Mouse (Mus musculus) layer of hippocampus, adult 9-11 months (tissue): ENCODE data around the gene Eif5.
A peak's percentile ranks its signal among the peaks of the same experiment; 100 is the strongest.
"Not testable (repeated sequence)": the region's sequence is repeated elsewhere in the genome, so short reads cannot be mapped to it uniquely, and the experiment has no call there.

Experiments
- DNase-seq: peaks from one replicate; pipeline ENCODE4 v3.0.0; 2022

Gene Eif5

DNA sequence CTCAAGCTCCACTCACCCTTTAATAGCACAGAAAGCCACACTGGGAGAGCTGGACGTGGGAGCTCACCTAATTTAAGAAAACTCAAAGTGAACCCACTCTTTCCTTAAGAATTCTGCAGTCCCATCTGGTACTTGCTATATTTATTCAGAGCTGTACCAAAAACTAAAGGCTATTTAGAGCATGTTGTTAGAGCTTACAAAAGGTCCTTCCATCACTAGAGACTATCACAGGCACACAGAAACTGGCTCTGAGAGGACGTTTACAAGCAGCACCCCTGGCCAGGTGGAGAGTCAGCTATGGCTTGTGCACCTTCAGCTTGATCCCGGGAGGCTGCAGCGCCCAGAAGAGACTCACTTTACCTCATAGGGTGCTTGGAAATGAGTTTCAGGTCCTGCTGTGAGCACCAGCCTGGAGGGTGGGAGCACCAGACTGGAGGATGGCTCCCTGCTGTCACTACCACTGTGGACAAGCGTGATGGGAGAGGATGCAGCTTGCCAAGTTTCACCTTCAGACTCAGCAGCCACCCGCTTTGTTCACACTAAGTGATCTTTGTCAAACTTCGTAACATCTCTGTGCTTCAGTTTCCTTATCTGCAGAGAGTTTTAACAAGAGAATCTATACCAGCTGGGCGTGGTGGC lies 10.1 kb upstream of the Eif5 start:
- DNase-seq: peak; percentile 40

- no peak for DNase-seq
Measured at GRCm38 (mm10) chr12:111529192-111529591, 8.6 kb upstream of the Eif5 start.

- no peak for DNase-seq
Measured at GRCm38 (mm10) chr12:111533096-111533794, 4.6 kb upstream of the Eif5 start.

DNA sequence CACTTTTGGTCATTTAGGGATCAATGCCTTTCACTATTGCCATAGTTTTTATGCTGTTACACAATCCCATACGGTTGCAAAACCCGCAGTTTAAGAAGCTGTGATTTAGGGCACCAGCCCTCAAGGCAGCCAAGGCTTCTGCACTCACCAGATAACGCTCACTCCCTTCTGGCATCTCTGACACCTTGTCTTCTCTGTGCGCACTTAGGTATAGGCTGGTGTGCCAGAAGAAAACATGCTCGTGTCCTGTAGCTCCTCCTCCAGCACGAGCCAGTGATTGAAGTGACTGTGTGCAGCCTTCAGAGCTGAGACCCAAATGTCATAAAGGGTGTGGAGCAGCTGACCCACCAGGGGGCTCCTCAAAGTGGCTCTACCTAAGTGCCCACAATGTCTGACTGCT lies 2.5 kb upstream of the Eif5 start:
- no peak for DNase-seq

- DNase-seq: no peak
Measured at GRCm38 (mm10) chr12:111535762-111536161, 2.1 kb upstream of the Eif5 start.

DNA sequence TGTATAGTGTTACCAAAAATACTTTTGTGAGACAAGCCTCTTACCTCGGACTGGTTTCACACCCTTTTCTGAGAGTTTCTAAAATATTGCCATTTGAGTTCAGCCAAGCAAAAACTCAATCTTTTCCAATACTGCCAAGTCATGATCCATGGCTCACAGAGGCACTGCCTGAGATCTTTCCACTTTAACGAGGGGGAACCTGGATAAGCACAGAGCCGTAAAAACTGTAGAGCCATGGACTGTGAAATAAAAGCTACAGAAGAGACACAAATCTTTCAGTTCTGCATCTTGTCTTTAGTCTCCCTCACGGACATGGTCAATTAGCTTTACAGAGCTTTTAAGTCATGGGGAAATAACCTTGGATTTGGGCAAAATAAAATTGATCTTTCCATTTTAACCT lies 1.1 kb upstream of the Eif5 start:
- DNase-seq: no peak

GRCm38 (mm10) chr12:111537341-111537740 lies 475 bp upstream of the Eif5 start:
- peak; percentile 35 for DNase-seq

DNA sequence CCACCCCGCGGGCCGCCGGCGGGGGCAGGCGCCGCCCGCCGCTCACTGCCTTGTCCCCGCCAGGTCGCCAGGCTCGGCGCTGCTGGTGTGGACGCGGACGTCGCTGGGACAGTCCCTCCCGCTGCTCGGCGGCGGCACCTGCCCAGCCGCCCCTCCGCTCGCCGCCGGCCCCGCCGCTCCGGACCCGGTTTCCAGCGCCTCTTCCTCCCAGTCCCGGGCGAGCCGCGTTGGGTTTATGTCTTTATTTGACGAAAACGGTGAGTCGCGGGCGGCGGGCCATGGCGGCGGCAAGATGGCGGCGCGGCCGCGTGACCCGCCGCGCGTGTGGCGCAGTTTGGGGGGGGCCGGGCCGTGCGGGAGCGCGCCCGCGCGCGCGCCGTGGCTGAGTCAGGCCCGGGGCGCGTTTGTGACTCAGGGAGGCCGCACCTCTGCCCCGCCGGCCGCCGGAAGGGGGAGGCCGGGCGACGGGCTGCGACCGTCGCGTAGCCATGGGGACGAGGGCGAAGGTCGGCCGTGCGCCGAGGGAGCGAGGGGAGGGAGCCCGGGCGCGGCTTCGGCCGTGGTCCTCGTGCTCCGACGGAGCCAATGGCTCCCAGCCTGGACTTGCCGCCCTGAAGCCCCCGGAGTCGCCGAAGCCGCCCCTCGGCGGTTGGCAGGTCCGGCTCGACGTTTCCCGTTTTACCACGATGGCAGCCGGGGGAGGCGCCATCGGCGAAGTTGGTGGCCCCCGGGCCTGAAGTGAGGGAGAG lies 650 bp downstream of the Eif5 start:
- DNase-seq: peak; percentile 74

DNA sequence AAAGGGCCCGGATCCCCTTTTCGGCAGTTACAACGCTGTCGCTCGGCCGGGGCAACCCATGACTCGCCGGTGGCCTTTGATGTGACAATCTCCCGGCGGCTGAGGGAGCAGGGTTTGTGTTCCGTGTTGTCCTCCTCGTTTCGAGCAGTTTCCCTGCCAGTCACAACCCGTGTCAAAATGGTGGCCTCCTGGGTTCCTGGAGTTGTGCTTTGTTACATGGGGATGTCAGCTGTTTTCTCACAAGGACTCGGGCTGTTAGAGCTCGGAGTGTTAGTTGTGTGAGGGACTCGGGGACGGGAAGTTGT lies 1.2 kb downstream of the Eif5 start:
- no peak for DNase-seq

GRCm38 (mm10) chr12:111547070-111547469 lies 9.3 kb downstream of the Eif5 start:
- DNase-seq: no peak

DNA sequence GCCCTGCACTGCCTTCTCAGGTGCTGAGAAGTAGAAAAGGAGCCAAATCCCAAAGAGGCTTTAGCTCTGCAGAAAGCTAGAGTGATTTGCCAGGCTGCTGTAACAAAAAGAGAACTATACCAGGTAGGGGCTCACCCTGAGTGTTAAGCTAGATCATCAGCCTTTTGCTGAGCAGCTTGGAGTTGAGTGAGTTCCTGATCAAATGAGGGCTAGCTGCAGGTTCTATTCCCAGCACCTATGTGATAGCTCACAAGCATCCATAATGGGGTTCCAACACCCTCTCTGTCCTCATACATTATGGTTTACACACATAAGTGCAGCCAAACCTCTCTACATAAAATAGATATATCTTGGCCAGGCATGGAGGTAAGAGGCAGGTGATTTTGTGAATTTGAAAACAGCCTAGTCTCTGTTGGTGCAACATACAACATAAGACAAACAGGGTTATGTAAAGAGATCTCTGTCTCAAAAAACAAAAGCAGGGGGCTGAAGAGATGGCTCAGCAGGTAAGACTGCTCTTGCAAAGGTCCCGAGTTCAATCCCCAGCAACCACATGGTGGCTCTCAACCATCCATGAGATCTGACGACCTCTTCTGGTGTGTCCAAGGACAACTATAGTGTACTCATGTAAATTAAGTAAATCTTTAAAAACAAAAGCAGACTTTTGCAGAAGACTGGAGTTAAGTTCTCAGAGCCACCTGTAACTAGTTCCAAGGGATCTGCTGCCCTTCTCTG lies 10.9 kb downstream of the Eif5 start:
- no peak for DNase-seq

GRCm38 (mm10) chr12:111550679-111551078 lies 12.9 kb downstream of the Eif5 start:
- no peak for DNase-seq

DNA sequence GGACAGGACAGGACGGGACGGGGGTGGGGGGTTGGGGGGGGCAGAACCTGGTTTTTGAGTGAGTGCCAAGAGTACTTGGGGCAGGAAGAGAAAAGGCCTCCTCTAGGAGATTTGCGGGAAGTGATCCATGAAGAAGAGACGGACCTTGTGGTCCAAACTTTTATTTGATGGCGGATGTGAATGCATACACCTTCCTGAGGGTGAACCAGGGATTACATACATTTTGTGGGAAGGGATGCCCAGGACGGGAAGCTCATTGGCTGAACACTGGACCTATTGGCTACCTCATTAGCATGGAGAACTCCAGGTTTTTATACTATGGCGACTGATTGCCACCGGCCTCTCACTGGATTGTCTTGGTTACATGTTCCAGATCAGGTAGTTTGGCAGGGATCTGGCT lies 14.5 kb downstream of the Eif5 start:
- no peak for DNase-seq

DNA sequence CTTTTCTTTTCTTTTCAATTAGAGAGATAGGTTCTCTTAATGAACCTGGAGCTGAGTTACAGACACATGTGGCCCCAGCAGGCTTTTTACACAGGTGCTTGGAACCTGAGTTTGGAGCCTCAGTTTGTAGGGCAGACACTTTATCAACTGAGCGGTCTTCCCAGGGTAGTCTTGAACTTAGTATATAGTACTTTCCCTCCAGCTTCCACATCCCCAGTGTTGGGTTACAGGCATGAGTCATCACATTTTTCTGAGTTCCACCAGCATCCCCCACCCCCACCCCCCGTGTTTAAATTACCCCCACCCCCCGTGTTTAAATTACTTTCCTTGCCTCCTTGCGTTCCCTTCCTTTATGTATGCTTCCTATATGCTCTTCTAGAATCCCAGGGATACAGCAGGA lies 17.5 kb downstream of the Eif5 start:
- no peak for DNase-seq

DNA sequence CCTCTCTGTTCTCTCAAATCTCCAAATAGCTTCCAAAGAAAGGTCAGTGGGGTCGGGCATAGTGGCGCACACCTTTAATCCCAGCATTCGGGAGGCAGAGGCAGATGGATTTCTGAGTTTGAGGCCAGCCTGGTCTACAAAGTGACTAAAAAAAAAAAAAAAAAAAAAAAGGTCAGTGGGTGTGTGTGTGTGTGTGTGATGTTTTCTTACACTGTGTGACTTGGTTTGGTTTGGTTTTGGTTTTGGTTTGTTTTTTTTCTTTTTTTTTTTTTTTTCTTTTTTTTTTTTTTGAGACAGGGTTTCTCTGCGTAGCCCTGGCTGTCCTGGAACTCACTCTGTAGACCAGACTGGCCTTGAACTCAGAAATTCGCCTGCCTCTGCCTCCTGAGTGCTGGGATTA lies 18.1 kb downstream of the Eif5 start:
- not testable (repeated sequence) for DNase-seq

DNA sequence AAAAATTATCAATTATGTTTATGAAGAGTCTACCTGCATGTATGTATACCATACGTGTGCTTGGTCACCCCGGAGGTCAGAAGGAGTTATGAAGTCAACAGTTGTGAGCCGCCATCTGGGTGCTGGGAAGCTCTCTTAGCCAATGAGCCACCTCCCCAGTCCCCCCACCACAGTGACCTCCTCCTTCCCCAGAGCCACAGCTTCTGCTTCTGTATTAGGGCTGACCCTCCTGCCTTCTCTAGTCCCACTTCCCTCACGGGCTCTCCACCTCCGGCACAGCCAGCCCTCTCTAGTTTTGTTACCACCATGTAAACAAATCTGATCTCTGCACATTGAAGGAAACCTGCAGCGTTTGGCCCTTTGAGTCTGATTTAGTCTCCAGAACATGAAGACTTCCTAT lies 19.7 kb downstream of the Eif5 start:
- DNase-seq: no peak

- DNase-seq: no peak
Measured at GRCm38 (mm10) chr12:111558655-111559054, 20.8 kb downstream of the Eif5 start.

GRCm38 (mm10) chr12:111559647-111560258 lies 21.9 kb downstream of the Eif5 start:
- peak; percentile 85 for DNase-seq

- peak; percentile 45 for DNase-seq
Measured at GRCm38 (mm10) chr12:111560286-111560685, 22.5 kb downstream of the Eif5 start.

DNA sequence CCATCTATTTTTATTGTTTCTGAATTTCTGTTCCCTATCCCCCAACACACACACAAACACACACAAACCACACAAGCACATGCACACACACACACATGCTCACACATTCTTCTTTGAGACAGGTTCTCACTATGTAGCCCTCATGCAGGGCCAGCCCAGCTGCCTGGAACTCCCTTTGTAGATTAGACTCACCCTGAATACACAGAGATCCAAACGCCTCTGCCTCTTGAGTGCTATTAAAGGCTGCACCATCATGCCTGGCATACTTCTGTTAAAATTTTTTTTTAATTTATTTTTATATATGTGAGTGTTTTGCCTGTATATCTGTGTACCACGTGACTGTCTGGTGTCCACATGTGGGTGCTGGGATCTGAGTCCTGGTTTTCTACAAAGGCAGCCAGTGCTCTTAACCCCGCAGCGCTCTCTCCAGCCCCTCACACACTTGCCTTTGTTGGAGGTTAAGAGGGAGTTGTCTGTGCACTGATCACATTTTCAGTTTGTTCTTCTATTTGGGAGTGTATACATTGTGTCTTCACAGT lies 24.5 kb downstream of the Eif5 start:
- no peak for DNase-seq

DNA sequence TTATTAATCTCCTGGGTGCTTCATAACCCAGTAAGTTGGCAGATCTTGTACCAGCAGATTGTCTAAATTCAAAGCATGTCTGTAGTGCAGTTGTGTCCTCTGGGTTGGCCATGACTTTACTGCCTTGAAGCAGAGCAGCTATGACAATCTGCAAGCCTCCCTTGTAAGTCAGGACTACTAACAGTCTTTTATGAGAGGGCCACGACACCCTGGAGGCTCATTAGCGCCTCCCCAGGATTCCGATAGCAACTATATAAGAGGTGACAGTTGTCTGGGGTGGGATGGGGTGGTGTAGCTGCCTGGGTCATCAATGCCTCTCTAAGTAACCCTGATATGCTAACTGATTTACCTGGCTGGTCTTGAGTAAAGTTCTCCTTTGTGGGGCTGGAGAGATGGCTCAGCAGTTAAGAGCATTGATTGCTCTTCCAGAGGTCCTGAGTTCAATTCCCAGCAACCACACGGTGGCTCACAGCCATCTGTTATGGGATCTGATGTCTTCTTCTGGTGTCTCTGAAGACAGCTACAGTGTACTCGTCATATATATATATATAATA lies 25.3 kb downstream of the Eif5 start:
- DNase-seq: no peak

GRCm38 (mm10) chr12:111565363-111565762 lies 27.5 kb downstream of the Eif5 start:
- no peak for DNase-seq

DNA sequence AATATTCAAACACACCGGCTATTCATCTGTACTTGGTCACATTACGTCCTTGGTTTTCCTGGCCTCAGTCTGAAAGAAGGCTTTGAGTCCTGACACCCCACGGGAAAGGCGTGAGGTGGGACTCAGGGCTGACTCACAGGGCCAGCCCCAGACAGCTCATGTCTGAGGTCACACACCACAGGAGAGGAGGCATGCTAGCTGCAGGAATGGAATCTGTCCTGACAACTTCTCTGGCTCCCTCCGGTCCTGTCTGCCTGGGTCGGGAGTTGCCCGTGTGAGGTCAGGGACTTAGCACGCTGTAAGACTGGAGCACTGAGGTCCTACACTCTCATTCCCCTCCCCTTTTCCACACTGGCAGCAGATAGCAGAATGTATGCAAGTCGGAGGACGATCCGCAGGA lies 31.0 kb downstream of the Eif5 start:
- DNase-seq: no peak
